Mouse (Mus musculus) MEL (cell line): ENCODE data around the gene Lsamp. TPM values are rescaled to one million over a fixed set of nuclear protein-coding genes. Genes with fewer than 3 reads are reported as not detected.

Experiments used
- DNase-seq: peaks from one replicate; pipeline ENCODE4 v3.0.0; 2011; ENCODE audit warnings: low read depth, low spot score
- H3K27ac ChIP-seq: 2 replicates; pipeline ENCODE4 v1.5.1; 2012; ENCODE audit warnings: low read depth, mild to moderate bottlenecking, control low read depth, low read length, moderate library complexity; ENCODE audit not compliant: control insufficient read depth
- H3K27me3 ChIP-seq, 2 experiments: fragments of 150-350 bp in 1 of 2; sonication (generic) in 1 of 2; 2 replicates each; pipeline ENCODE4 v1.6.1; 2012; ENCODE audit warnings: low read length in 2 of 2, mild to moderate bottlenecking in 2 of 2, improper control_type of control experiment in 1 of 2, moderate library complexity in 1 of 2; ENCODE audit not compliant: insufficient read depth in 2 of 2, control insufficient read depth in 1 of 2
- H3K36me3 ChIP-seq, 2 experiments: 2 replicates each; pipeline ENCODE4 v1.6.1; 2012 to 2014; ENCODE audit warnings: low read length in 2 of 2, improper control_type of control experiment in 1 of 2, inconsistent platforms in 1 of 2, mild to moderate bottlenecking in 1 of 2; ENCODE audit not compliant: insufficient read depth in 2 of 2, control insufficient read depth in 1 of 2
- H3K4me1 ChIP-seq, 2 experiments: fragments of 150-350 bp in 1 of 2; sonication (generic) in 1 of 2; 2 replicates each; pipeline ENCODE4 v1.6.1; 2012; ENCODE audit warnings: low read length in 2 of 2, improper control_type of control experiment in 1 of 2, mild to moderate bottlenecking in 1 of 2; ENCODE audit not compliant: insufficient read depth in 2 of 2, control insufficient read depth in 1 of 2
- H3K4me3 ChIP-seq, 2 experiments: fragments of 150-350 bp in 1 of 2; sonication (generic) in 1 of 2; 2 replicates each; pipeline ENCODE4 v1.5.1; 2012; ENCODE audit warnings: low read depth in 2 of 2, low read length in 2 of 2, mild to moderate bottlenecking in 2 of 2, moderate library complexity in 2 of 2, control low read depth in 1 of 2, improper control_type of control experiment in 1 of 2; ENCODE audit not compliant: control insufficient read depth in 1 of 2, insufficient read depth in 1 of 2
- H3K79me2 ChIP-seq: 2 replicates; pipeline ENCODE4 v1.6.1; 2012; ENCODE audit warnings: mild to moderate bottlenecking, low read length, moderate library complexity; ENCODE audit not compliant: control insufficient read depth, poor library complexity, insufficient read depth
- H3K9ac ChIP-seq: 2 replicates; pipeline ENCODE4 v1.6.1; 2012; ENCODE audit warnings: low read depth, mild to moderate bottlenecking, control low read depth, low read length, moderate library complexity; ENCODE audit not compliant: control insufficient read depth, poor library complexity, severe bottlenecking
- H3K9me3 ChIP-seq: fragments of 150-350 bp; sonication (generic); replicated peaks from 2 replicates; pipeline ENCODE4 v1.6.1; 2012; ENCODE audit warnings: mild to moderate bottlenecking, low read length, improper control_type of control experiment, moderate library complexity; ENCODE audit not compliant: insufficient read depth
- BHLHE40 ChIP-seq: IDR thresholded peaks from 2 replicates; pipeline ENCODE4 v1.6.1; 2012; ENCODE audit warnings: low read depth, mild to moderate bottlenecking, inconsistent platforms, low read length, improper control_type of control experiment, borderline replicate concordance
- CHD1 ChIP-seq: IDR thresholded peaks from 2 replicates; pipeline ENCODE4 v1.6.1; 2012; ENCODE audit warnings: low read depth, mild to moderate bottlenecking, inconsistent platforms, low read length, improper control_type of control experiment
- CHD2 ChIP-seq: IDR thresholded peaks from 2 replicates; pipeline ENCODE4 v1.6.1; 2011; ENCODE audit warnings: low read length, improper control_type of control experiment
- CTCF ChIP-seq, 3 experiments: IDR thresholded peaks in 2 of 3; conservative IDR thresholded peaks in 1 of 3; 2 replicates each; pipeline ENCODE4 v1.5.1; 2011 to 2012; ENCODE audit warnings: low read length in 3 of 3, low read depth in 2 of 3, mild to moderate bottlenecking in 2 of 3, improper control_type of control experiment in 1 of 3, inconsistent platforms in 1 of 3, mixed read lengths in 1 of 3, moderate library complexity in 1 of 3; ENCODE audit not compliant: control insufficient read depth in 1 of 3, insufficient read depth in 1 of 3, poor library complexity in 1 of 3, severe bottlenecking in 1 of 3
- E2F4 ChIP-seq: IDR thresholded peaks from 2 replicates; pipeline ENCODE4 v1.6.1; 2011; ENCODE audit warnings: low read depth, low read length, improper control_type of control experiment, borderline replicate concordance
- ELF1 ChIP-seq: IDR thresholded peaks from 2 replicates; pipeline ENCODE4 v1.6.1; 2014; ENCODE audit warnings: low read depth, mild to moderate bottlenecking, inconsistent platforms, low read length, improper control_type of control experiment, moderate library complexity
- ETS1 ChIP-seq: IDR thresholded peaks from 2 replicates; pipeline ENCODE4 v1.6.1; 2012; ENCODE audit warnings: low read depth, mild to moderate bottlenecking, inconsistent platforms, low read length, improper control_type of control experiment, moderate library complexity
- GABPA ChIP-seq: IDR thresholded peaks from 2 replicates; pipeline ENCODE4 v1.6.1; 2012; ENCODE audit warnings: low read depth, mild to moderate bottlenecking, inconsistent platforms, low read length, improper control_type of control experiment, moderate library complexity
- GATA1 ChIP-seq: IDR thresholded peaks from 2 replicates; pipeline ENCODE4 v1.6.1; 2011; ENCODE audit warnings: low read depth, low read length, improper control_type of control experiment
- HCFC1 ChIP-seq: IDR thresholded peaks from 2 replicates; pipeline ENCODE4 v1.6.1; 2012; ENCODE audit warnings: low read depth, mild to moderate bottlenecking, inconsistent platforms, low read length, improper control_type of control experiment, moderate library complexity
- JUND ChIP-seq: IDR thresholded peaks from 2 replicates; pipeline ENCODE4 v1.6.1; 2011; ENCODE audit warnings: low read depth, mild to moderate bottlenecking, improper control_type of control experiment, low read length
- KAT2A ChIP-seq: conservative IDR thresholded peaks from 2 replicates; pipeline ENCODE4 v1.6.1; 2012; ENCODE audit warnings: low read depth, low read length, improper control_type of control experiment, inconsistent platforms
- MAFK ChIP-seq: IDR thresholded peaks from 2 replicates; pipeline ENCODE4 v1.6.1; 2011; ENCODE audit warnings: low read depth, mild to moderate bottlenecking, low read length, improper control_type of control experiment, borderline replicate concordance
- MAX ChIP-seq: IDR thresholded peaks from 2 replicates; pipeline ENCODE4 v1.6.1; 2011; ENCODE audit warnings: low read length, improper control_type of control experiment
- MEF2A ChIP-seq: IDR thresholded peaks from 2 replicates; pipeline ENCODE4 v1.6.1; 2014; ENCODE audit warnings: low read depth, mild to moderate bottlenecking, inconsistent platforms, low read length, improper control_type of control experiment; ENCODE audit not compliant: poor library complexity, insufficient replicate concordance, severe bottlenecking; ENCODE audit errors: extremely low read depth
- MYC ChIP-seq: IDR thresholded peaks from 2 replicates; pipeline ENCODE4 v1.6.1; 2011; ENCODE audit warnings: low read depth, mild to moderate bottlenecking, low read length, improper control_type of control experiment, moderate library complexity
- NELFE ChIP-seq: IDR thresholded peaks from 2 replicates; pipeline ENCODE4 v1.6.1; 2011; ENCODE audit warnings: low read depth, low read length, improper control_type of control experiment
- NRF1 ChIP-seq: IDR thresholded peaks from 2 replicates; pipeline ENCODE4 v1.6.1; 2014; ENCODE audit warnings: low read depth, mild to moderate bottlenecking, inconsistent platforms, low read length, improper control_type of control experiment, moderate library complexity; ENCODE audit not compliant: poor library complexity, insufficient read depth, severe bottlenecking
- POLR2AphosphoS2 ChIP-seq: IDR thresholded peaks from 2 replicates; pipeline ENCODE4 v1.6.1; 2011; ENCODE audit warnings: low read length, improper control_type of control experiment
- RAD21 ChIP-seq: IDR thresholded peaks from 2 replicates; pipeline ENCODE4 v1.6.1; 2011; ENCODE audit warnings: mild to moderate bottlenecking, low read depth, low read length, improper control_type of control experiment
- RCOR1 ChIP-seq: IDR thresholded peaks from 2 replicates; pipeline ENCODE4 v1.6.1; 2012; ENCODE audit warnings: low read depth, mild to moderate bottlenecking, inconsistent platforms, low read length, improper control_type of control experiment
- SIN3A ChIP-seq: IDR thresholded peaks from 2 replicates; pipeline ENCODE4 v1.6.1; 2012; ENCODE audit warnings: low read length, improper control_type of control experiment, inconsistent platforms
- SMC3 ChIP-seq: IDR thresholded peaks from 2 replicates; pipeline ENCODE4 v1.6.1; 2011; ENCODE audit warnings: low read depth, low read length, improper control_type of control experiment
- TAL1 ChIP-seq: IDR thresholded peaks from 2 replicates; pipeline ENCODE4 v1.6.1; 2012; ENCODE audit warnings: mild to moderate bottlenecking, inconsistent platforms, low read length, moderate library complexity, mixed read lengths
- TBP ChIP-seq: IDR thresholded peaks from 2 replicates; pipeline ENCODE4 v1.8.0; 2011; ENCODE audit warnings: low read depth, low read length, improper control_type of control experiment
- TCF12 ChIP-seq: IDR thresholded peaks from 2 replicates; pipeline ENCODE4 v1.6.1; 2014; ENCODE audit warnings: low read depth, mild to moderate bottlenecking, inconsistent platforms, low read length, improper control_type of control experiment, moderate library complexity
- UBTF ChIP-seq: IDR thresholded peaks from 2 replicates; pipeline ENCODE4 v1.6.1; 2012; ENCODE audit warnings: low read depth, mild to moderate bottlenecking, inconsistent platforms, low read length, improper control_type of control experiment, moderate library complexity, borderline replicate concordance; ENCODE audit not compliant: insufficient read depth
- ZNF384 ChIP-seq: IDR thresholded peaks from 2 replicates; pipeline ENCODE4 v1.6.1; 2012; ENCODE audit warnings: low read depth, mild to moderate bottlenecking, inconsistent platforms, low read length, improper control_type of control experiment
- polyA plus RNA-seq, 2 experiments: library from polyadenylated mRNA; stranded (reverse) in 1 of 2; unstranded in 1 of 2; fragments of >175 nt in 1 of 2; fragments of >200 nt in 1 of 2; gene quantifications; 2 replicates each; pipeline versions ENCODE4 v1.2.1 to v1.2.4; 2012; ENCODE audit warnings: low replicate concordance in 2 of 2, low read depth in 1 of 2; ENCODE audit not compliant: insufficient read length in 2 of 2, insufficient read depth in 1 of 2, missing spikeins in 1 of 2
- total RNA-seq: library from RNA; depleted of rRNA; stranded (reverse); fragments of 300-350 nt; gene quantifications from 2 replicates; pipeline ENCODE4 v1.2.3, GENCODE M21; 2012

Gene Lsamp
- total and polyA plus RNA-seq, 3 experiments, result 0.42 TPM; not detected in 2

DNA sequence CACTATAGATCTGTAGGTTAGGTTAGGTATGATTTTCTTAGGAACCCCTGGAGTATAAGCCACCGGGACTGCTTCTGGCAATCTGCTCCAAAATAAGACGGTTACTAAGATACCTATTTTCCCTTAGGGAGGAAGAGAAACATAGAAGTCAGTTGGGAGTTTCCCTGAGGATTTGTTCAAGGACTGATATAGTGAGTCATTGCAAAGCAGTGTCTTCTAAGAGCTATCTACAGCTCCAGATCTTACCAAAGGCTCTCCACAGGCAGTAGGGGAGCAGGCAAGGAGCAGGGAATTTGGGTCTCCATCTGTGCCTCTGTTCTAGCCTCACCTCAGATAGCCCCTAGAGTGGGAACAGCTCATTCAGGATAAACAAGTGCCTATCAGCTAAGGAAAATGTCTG lies 2047.9 kb downstream of the Lsamp start:
- Histone ChIP-seq H3K79me2 (no peaks in the 10 kb centered on the region), H3K4me1 (no peaks in the 10 kb centered on the region), H3K9me3 (no peaks in the 10 kb centered on the region), H3K9ac (no peak overlapping the region), H3K36me3 (no peaks in the 10 kb centered on the region), H3K27ac (no peak overlapping the region)
- TF ChIP-seq TBP (no peak), MEF2A (no peak), MYC (no peak), RCOR1 (no peak), MAFK (no peak), RAD21 (no peak), JUND (no peak), BHLHE40 (no peak), ELF1 (no peak), TCF12 (no peak), SMC3 (no peak), POLR2AphosphoS2 (no peak), ZNF384 (no peak), NRF1 (no peak), NELFE (no peak), TAL1 (no peak), CHD1 (no peak), CTCF (IDR thresholded peaks at IDR 0.05 in 2 of 3, conservative IDR thresholded peaks at IDR 0.05 in 1 of 3; ENCODE audit: control insufficient read depth in 1 of 3, insufficient read depth in 1 of 3, low read depth in 2 of 3, low read length in 3 of 3, poor library complexity in 1 of 3, severe bottlenecking in 1 of 3) (no peak)
- TF ChIP-seq, all 39 proteins: peak for 0
- Histone ChIP-seq H3K4me3 (no peak overlapping the region), H3K27me3 (no peaks in the 10 kb centered on the region)
- DNase-seq, result no peak

DNA sequence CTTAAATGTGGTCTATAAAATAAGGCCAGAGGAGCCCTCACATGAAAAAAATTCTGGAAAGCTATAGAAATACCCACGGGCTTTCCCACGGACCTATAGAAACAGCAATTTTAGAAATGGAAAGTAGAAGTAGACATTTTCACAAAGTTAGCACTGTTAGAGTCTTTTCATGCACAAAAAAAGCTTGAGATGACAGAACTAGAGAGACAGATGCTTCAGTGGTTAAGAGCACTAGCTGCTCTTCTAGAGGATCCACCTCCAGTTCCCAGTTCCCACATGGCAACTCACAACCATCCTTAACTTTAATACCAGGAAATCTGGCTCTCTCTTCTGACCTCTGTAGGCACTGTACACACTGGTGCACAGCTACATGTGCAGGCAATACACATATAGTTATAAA lies 2049.3 kb downstream of the Lsamp start:
- Histone ChIP-seq H3K4me1 (no peaks in the 10 kb centered on the region), H3K27me3 (no peaks in the 10 kb centered on the region), H3K79me2 (no peaks in the 10 kb centered on the region), H3K9me3 (no peaks in the 10 kb centered on the region), H3K36me3 (no peaks in the 10 kb centered on the region), H3K27ac (no peak overlapping the region), H3K4me3 (no peak overlapping the region), H3K9ac (no peak overlapping the region)
- TF ChIP-seq GABPA (no peak), NRF1 (no peak), UBTF (no peak), POLR2AphosphoS2 (no peak), ETS1 (no peak), SMC3 (no peak), BHLHE40 (no peak), SIN3A (no peak), CHD2 (no peak), NELFE (no peak), GATA1 (no peak), CTCF (IDR thresholded peaks at IDR 0.05 in 2 of 3, conservative IDR thresholded peaks at IDR 0.05 in 1 of 3; ENCODE audit: control insufficient read depth in 1 of 3, insufficient read depth in 1 of 3, low read depth in 2 of 3, low read length in 3 of 3, poor library complexity in 1 of 3, severe bottlenecking in 1 of 3) (no peak), KAT2A (no peak), MEF2A (no peak), MAX (no peak), E2F4 (no peak), HCFC1 (no peak)
- no peak for DNase-seq
